Mouse (Mus musculus) MEL (cell line): ENCODE results near the gene Zfp462.

Source experiments
- CHD1 ChIP-seq: IDR thresholded peaks from 2 replicates; pipeline ENCODE4 v1.6.1; 2012; ENCODE audit warnings: low read depth, mild to moderate bottlenecking, inconsistent platforms, low read length, improper control_type of control experiment
- CTCF ChIP-seq, 3 experiments: IDR thresholded peaks in 2 of 3; conservative IDR thresholded peaks in 1 of 3; 2 replicates each; pipeline ENCODE4 v1.5.1; 2011 to 2012; ENCODE audit warnings: low read length in 3 of 3, low read depth in 2 of 3, mild to moderate bottlenecking in 2 of 3, improper control_type of control experiment in 1 of 3, inconsistent platforms in 1 of 3, mixed read lengths in 1 of 3, moderate library complexity in 1 of 3; ENCODE audit not compliant: control insufficient read depth in 1 of 3, insufficient read depth in 1 of 3, poor library complexity in 1 of 3, severe bottlenecking in 1 of 3
- GATA1 ChIP-seq: IDR thresholded peaks from 2 replicates; pipeline ENCODE4 v1.6.1; 2011; ENCODE audit warnings: low read depth, low read length, improper control_type of control experiment
- HCFC1 ChIP-seq: IDR thresholded peaks from 2 replicates; pipeline ENCODE4 v1.6.1; 2012; ENCODE audit warnings: low read depth, mild to moderate bottlenecking, inconsistent platforms, low read length, improper control_type of control experiment, moderate library complexity
- POLR2A ChIP-seq, 2 experiments: IDR thresholded peaks; 2 replicates each; pipeline ENCODE4 v1.6.1; 2011 to 2012; ENCODE audit warnings: low read length in 2 of 2, mild to moderate bottlenecking in 2 of 2, control low read depth in 1 of 2, improper control_type of control experiment in 1 of 2, low read depth in 1 of 2, moderate library complexity in 1 of 2; ENCODE audit not compliant: control insufficient read depth in 1 of 2, insufficient read depth in 1 of 2, poor library complexity in 1 of 2
- SMC3 ChIP-seq: IDR thresholded peaks from 2 replicates; pipeline ENCODE4 v1.6.1; 2011; ENCODE audit warnings: low read depth, low read length, improper control_type of control experiment
- ZC3H11A ChIP-seq: IDR thresholded peaks from 2 replicates; pipeline ENCODE4 v1.6.1; 2012; ENCODE audit warnings: low read depth, mild to moderate bottlenecking, inconsistent platforms, low read length, improper control_type of control experiment

DNA sequence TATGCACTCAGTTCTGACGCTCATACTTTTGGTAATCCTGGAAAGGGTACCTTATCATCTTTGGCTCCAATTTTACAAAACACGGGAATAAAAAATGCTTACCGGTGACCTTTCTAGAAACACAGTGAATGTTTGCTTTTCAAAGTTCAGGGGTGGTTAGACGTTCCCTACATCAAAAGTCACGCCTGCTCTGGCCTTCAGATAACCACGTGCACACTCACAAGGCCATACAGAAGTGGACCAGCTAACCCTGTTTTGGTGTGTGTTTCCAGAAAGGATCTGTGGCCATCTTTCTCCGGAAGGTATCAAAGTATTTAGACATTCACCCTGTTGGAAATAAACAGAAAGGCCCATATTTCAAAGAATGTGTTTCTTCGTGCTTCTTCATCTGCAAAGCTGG lies 40.2 kb upstream of the Zfp462 start:
- TF ChIP-seq SMC3: no peak
- TF ChIP-seq CTCF (IDR thresholded peaks at IDR 0.05 in 2 of 3, conservative IDR thresholded peaks at IDR 0.05 in 1 of 3; ENCODE audit: control insufficient read depth in 1 of 3, insufficient read depth in 1 of 3, low read depth in 2 of 3, low read length in 3 of 3, poor library complexity in 1 of 3, severe bottlenecking in 1 of 3): no peak
- TF ChIP-seq GATA1: no peak
- TF ChIP-seq ZC3H11A: no peak
- TF ChIP-seq POLR2A (IDR thresholded peaks at IDR 0.05; ENCODE audit: control insufficient read depth in 1 of 2, insufficient read depth in 1 of 2, low read depth in 1 of 2, low read length in 2 of 2, poor library complexity in 1 of 2): no peak
- TF ChIP-seq CHD1: no peak
- no peak for TF ChIP-seq HCFC1
